Mouse (Mus musculus) embryonic stem cell, embryonic (primary cell): Measurements from ENCODE around the gene 4930522H14Rik.

ENCODE experiments used
- CTCF ChIA-PET, 4 experiments: fragments of 300-600 bp in 2 of 4; fragments of 350-600 bp in 2 of 4; sonication (Branson Sonifier 250); formaldehyde crosslinking; loops; one replicate each; lab custom pipeline; 2022; ENCODE audit warnings: inconsistent platforms in 2 of 4; lab: Charles Lee
- POLR2A ChIA-PET, 4 experiments: fragments of 300-600 bp in 2 of 4; fragments of 350-600 bp in 2 of 4; sonication (Branson Sonifier 250); formaldehyde crosslinking; loops; one replicate each; lab custom pipeline; 2022; ENCODE audit warnings: antibody characterized with exemption in 4 of 4, inconsistent platforms in 1 of 4; lab: Charles Lee

4930522H14Rik gene

GRCm38 (mm10) chr4:109482701-109483100 lies 48.4 kb downstream of the 4930522H14Rik start:
- POLR2A ChIA-PET: interaction anchor here in 3 of 4 experiments (0.6 to 1.3 kb wide), 5 partner anchors 10 to 1426 kb away, joined by 3 to 5 read pairs (median 4); no protein-coding TSS in a partner anchor
- CTCF ChIA-PET: interaction anchor here in 2 of 4 experiments (0.6 to 1.1 kb wide), 2 partner anchors 45 to 1753 kb away, joined by 3 read pairs; no protein-coding TSS in a partner anchor

GRCm38 (mm10) chr4:109481424-109481823 lies 49.7 kb downstream of the 4930522H14Rik start:
- POLR2A ChIA-PET: interaction anchor here in 1 of 4 experiments (1.0 to 1.2 kb wide), 2 partner anchors 9 to 11 kb away, joined by 3 to 4 read pairs; no protein-coding TSS in a partner anchor
- CTCF ChIA-PET: interaction anchor here in 1 of 4 experiments (1.1 kb wide), 1 partner anchor 44 kb away, joined by 3 read pairs; no protein-coding TSS in a partner anchor

- POLR2A ChIA-PET: interaction anchor here in 2 of 4 experiments (0.8 to 2.2 kb wide), 6 partner anchors 8 to 44 kb away, joined by 3 to 8 read pairs (median 4); no protein-coding TSS in a partner anchor
- CTCF ChIA-PET: no interaction called here
Observed at GRCm38 (mm10) chr4:109477454-109477853, 53.6 kb downstream of the 4930522H14Rik start.

GRCm38 (mm10) chr4:109476554-109477014 lies 54.5 kb downstream of the 4930522H14Rik start:
- CTCF ChIA-PET: interaction anchor here in 1 of 4 experiments (0.7 to 1.3 kb wide), 3 partner anchors 46 to 161 kb away, joined by 3 to 6 read pairs (median 4); no protein-coding TSS in a partner anchor
- POLR2A ChIA-PET: interaction anchor here (0.5 to 2.2 kb wide), 22 partner anchors 9 to 507 kb away, joined by 3 to 13 read pairs (median 3); no protein-coding TSS in a partner anchor

GRCm38 (mm10) chr4:109475577-109476553 lies 55.2 kb downstream of the 4930522H14Rik start:
- POLR2A ChIA-PET: interaction anchor here (0.5 to 2.2 kb wide), 31 partner anchors 8 to 679 kb away, joined by 3 to 9 read pairs (median 3); no protein-coding TSS in a partner anchor
- CTCF ChIA-PET: interaction anchor here in 1 of 4 experiments (0.7 to 1.3 kb wide), 4 partner anchors 45 to 229 kb away, joined by 3 to 6 read pairs (median 4); no protein-coding TSS in a partner anchor

- POLR2A ChIA-PET: interaction anchor here in 3 of 4 experiments (0.5 to 2.2 kb wide), 14 partner anchors 8 to 679 kb away, joined by 3 to 8 read pairs (median 3); no protein-coding TSS in a partner anchor
- CTCF ChIA-PET: interaction anchor here in 1 of 4 experiments (0.7 kb wide), 1 partner anchor 817 kb away, joined by 4 read pairs; no protein-coding TSS in a partner anchor
Observed at GRCm38 (mm10) chr4:109475078-109475477, 56.0 kb downstream of the 4930522H14Rik start.

GRCm38 (mm10) chr4:109472566-109472965 lies 58.5 kb downstream of the 4930522H14Rik start:
- ChIA-PET CTCF (interaction anchor here in 1 of 4 experiments (0.6 kb wide), 1 partner anchor 12 kb away, joined by 5 read pairs; no protein-coding TSS in a partner anchor), POLR2A (no interaction called here)

- CTCF ChIA-PET: no interaction called here
- POLR2A ChIA-PET: no interaction called here
Observed at GRCm38 (mm10) chr4:109471606-109472005, 59.5 kb downstream of the 4930522H14Rik start.

- ChIA-PET POLR2A (interaction anchor here in 2 of 4 experiments (0.7 to 2.0 kb wide), 2 partner anchors 8 to 9 kb away, joined by 3 to 8 read pairs; no protein-coding TSS in a partner anchor), CTCF (no interaction called here)
Observed at GRCm38 (mm10) chr4:109467687-109468086, 63.4 kb downstream of the 4930522H14Rik start.

GRCm38 (mm10) chr4:109463892-109464291 lies 67.2 kb downstream of the 4930522H14Rik start:
- ChIA-PET POLR2A (no interaction called here), CTCF (no interaction called here)

- ChIA-PET POLR2A (interaction anchor here in 1 of 4 experiments (0.9 to 1.0 kb wide), 2 partner anchors 10 to 12 kb away, joined by 3 read pairs; no protein-coding TSS in a partner anchor), CTCF (interaction anchor here in 1 of 4 experiments (1.3 kb wide), 1 partner anchor 23 kb away, joined by 5 read pairs; no protein-coding TSS in a partner anchor)
Observed at GRCm38 (mm10) chr4:109460421-109461179, 70.5 kb downstream of the 4930522H14Rik start.

- ChIA-PET POLR2A (interaction anchor here in 2 of 4 experiments (0.8 to 1.1 kb wide), 3 partner anchors 9 to 13 kb away, joined by 3 to 4 read pairs (median 3); no protein-coding TSS in a partner anchor), CTCF (interaction anchor here in 1 of 4 experiments (0.6 kb wide), 1 partner anchor 106 kb away, joined by 3 read pairs; no protein-coding TSS in a partner anchor)
Observed at GRCm38 (mm10) chr4:109456821-109457220, 74.3 kb downstream of the 4930522H14Rik start.
